Mouse (Mus musculus) kidney, embryonic 16.5 days (tissue): ENCODE data around the gene Chrm4. TPM values are rescaled to one million over a fixed set of nuclear protein-coding genes. Genes with fewer than 3 reads are reported as not detected.
A peak's percentile ranks its signal among the peaks of the same experiment; 100 is the strongest.

Source experiments
- ATAC-seq: fragments of 200-750 bp; cut with Nextera tagmentation; 2 replicates; pipeline ENCODE4 v1.8.0; 2017; ENCODE audit warnings: moderate TSS enrichment; ENCODE audit not compliant: low FRiP score, low TSS enrichment
- H3K27ac ChIP-seq: fragments of 300-500 bp; sonication (generic); 2 replicates; pipeline ENCODE4 v1.5.1; 2014; ENCODE audit warnings: low read length
- H3K27me3 ChIP-seq: fragments of 300-500 bp; sonication (generic); 2 replicates; pipeline ENCODE4 v1.6.1; 2014; ENCODE audit warnings: low read length, control low read depth, mixed read lengths; ENCODE audit not compliant: insufficient read depth
- H3K36me3 ChIP-seq: fragments of 300-500 bp; sonication (generic); 2 replicates; pipeline ENCODE4 v1.6.1; 2014; ENCODE audit warnings: low read length, control low read depth, mixed read lengths; ENCODE audit not compliant: insufficient read depth
- H3K4me1 ChIP-seq: fragments of 300-500 bp; sonication (generic); 2 replicates; pipeline ENCODE4 v1.6.1; 2014; ENCODE audit warnings: low read length, control low read depth, mixed read lengths; ENCODE audit not compliant: insufficient read depth
- H3K4me2 ChIP-seq: fragments of 300-500 bp; sonication (generic); replicated peaks from 2 replicates; pipeline ENCODE4 v1.6.1; 2014; ENCODE audit warnings: low read depth, low read length
- H3K4me3 ChIP-seq: fragments of 300-500 bp; sonication (generic); 2 replicates; pipeline ENCODE4 v1.5.1; 2014; ENCODE audit warnings: mild to moderate bottlenecking, low read length
- H3K9ac ChIP-seq: fragments of 300-500 bp; sonication (generic); replicated peaks from 2 replicates; pipeline ENCODE4 v1.6.1; 2014; ENCODE audit warnings: low read length
- H3K9me3 ChIP-seq: fragments of 300-500 bp; sonication (generic); 2 replicates; pipeline ENCODE4 v1.6.1; 2016; ENCODE audit warnings: low read length, control low read depth
- WGBS: fragments of 180-500 bp; shearing (Covaris S2); extraction: QIAGEN DNeasy Blood & Tissue Kit; methylation state at CpG from one replicate; pipeline ENCODE4 v1.1.7; 2014; 5-methylcytosine and 5-hydroxymethylcytosine counted together
- polyA plus RNA-seq: library from polyadenylated mRNA; unstranded; fragments of >200 nt; fragmentation: Nextera tagmentation; extraction: Ambion mirVana; gene quantifications from 2 replicates; pipeline ENCODE4 v1.2.1, GENCODE M21; 2015

Gene Chrm4
- polyA plus RNA-seq, 1 experiment from 2014 or later = 0.11 TPM

DNA sequence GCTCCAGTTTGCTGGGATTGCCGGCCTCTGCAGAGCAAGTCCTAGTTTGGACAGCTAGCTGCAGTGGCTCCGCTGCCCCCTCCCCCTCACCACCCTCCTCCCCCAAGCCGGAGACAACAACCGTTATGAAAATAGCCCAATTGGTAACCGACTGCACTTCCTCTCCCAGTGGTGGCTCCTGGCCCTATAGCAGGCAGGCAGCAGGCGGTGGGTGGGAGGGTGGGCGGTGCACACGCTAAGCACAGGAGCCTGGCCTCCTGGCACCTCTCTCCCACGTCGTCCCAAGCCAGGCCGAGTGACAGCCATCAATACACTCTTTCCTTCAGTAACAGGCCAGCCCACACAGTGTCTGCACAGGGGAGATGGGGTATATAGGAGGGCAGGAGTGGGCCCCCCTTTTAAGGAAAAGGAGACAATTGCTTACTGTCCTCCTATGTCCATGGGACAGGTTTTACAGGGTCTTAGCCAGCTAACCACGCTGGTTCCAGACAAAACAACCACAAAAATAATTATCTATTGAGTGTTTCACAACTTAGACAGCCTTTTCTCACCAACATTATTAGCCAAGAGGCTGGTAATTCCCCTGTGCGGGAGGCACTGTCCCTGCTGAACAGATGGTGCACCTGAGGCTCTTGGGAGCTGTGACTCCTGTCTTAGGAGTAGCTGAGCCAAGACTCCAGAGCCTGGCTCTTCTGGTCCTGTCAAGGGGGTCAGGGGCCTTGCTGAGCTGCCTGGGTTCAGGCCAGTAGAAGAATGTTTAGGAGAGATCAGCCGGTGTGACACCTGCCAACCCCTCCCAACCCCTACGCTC is 23.4 kb downstream of the Chrm4 start:
- Histone ChIP-seq H3K27me3 (no peaks in the 10 kb centered on the region), H3K36me3 (no peaks in the 10 kb centered on the region), H3K4me2 (peak overlapping the region; percentile 39), H3K9me3 (no peaks in the 10 kb centered on the region), H3K4me3 (peak overlapping the region; percentile 5; the same call in 1 of the 2 replicates), H3K4me1 (peaks cover 70% of the 10 kb centered on the region), H3K9ac (peak overlapping the region; percentile 48), H3K27ac (peak overlapping the region; percentile 77)
- ATAC-seq = peak; percentile 64
- WGBS = 12% methylated on average over 15 of the region's 15 CpGs

DNA sequence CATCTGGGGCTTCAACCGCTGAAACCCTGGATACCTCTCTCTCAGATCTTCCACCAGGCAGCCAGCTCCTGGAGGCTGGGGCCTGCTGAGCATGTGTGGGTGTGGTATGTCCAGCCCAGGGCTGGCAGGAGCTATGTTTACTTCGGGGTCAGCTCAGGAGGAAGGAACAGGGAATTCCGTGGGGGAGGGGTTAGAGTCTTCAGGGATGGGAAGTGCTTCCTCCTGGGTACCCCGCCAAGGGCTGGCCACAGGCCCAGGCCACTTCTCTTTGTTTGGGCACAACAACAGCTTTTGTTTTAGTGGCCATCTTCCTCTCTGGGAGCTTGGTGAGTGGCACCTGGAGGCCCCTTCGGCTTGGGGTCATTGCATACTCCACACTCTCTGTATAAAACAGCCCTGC is 26.8 kb downstream of the Chrm4 start:
- H3K27me3 ChIP-seq = no peaks in the 10 kb centered on the region
- ATAC-seq = peak; percentile 64; the same call in 1 of the 2 replicates
- H3K9me3 ChIP-seq = no peaks in the 10 kb centered on the region
- WGBS = 13% methylated on average over 5 of the region's 5 CpGs
- no peak overlapping the region for H3K4me3 ChIP-seq
- H3K4me2 ChIP-seq = no peak overlapping the region
- H3K36me3 ChIP-seq = no peaks in the 10 kb centered on the region
- peaks cover 61% of the 10 kb centered on the region for H3K4me1 ChIP-seq
- H3K27ac ChIP-seq = peak overlapping the region; percentile 76
- H3K9ac ChIP-seq = 0 out of 2 replicates have a peak overlapping the region, but pooled peaks have one; percentile 12

DNA sequence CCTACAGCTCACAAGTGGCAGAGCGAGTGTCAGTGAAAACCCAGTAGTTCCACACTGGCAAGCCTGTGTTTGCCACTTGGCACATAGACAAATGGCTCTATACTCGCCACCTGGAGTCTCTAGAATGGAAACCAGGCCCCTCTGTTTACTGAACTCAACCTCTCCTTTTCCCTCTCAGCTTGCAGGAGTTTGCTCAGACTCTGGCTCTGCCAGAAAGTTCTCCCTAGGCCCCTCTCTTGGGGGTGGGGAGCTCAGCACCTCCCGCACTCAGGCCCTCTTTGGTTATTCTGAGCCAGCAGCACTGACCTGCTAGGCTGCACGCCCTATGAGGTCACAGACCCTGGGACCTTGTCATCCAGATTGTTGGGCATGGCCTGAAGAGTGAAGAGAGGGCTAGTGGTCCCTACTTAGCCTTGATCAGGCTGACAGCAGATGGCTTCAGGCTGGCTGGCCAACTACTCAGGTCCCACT is 28.1 kb downstream of the Chrm4 start:
- peaks cover 57% of the 10 kb centered on the region for H3K4me1 ChIP-seq
- H3K4me2 ChIP-seq = no peak overlapping the region
- no peak for ATAC-seq
- no peaks in the 10 kb centered on the region for H3K27me3 ChIP-seq
- no peaks in the 10 kb centered on the region for H3K9me3 ChIP-seq
- no peak overlapping the region for H3K27ac ChIP-seq
- no peaks in the 10 kb centered on the region for H3K36me3 ChIP-seq
- no peak overlapping the region for H3K4me3 ChIP-seq
- H3K9ac ChIP-seq = no peak overlapping the region
- WGBS = 84% methylated on average over 4 of the region's 4 CpGs

DNA sequence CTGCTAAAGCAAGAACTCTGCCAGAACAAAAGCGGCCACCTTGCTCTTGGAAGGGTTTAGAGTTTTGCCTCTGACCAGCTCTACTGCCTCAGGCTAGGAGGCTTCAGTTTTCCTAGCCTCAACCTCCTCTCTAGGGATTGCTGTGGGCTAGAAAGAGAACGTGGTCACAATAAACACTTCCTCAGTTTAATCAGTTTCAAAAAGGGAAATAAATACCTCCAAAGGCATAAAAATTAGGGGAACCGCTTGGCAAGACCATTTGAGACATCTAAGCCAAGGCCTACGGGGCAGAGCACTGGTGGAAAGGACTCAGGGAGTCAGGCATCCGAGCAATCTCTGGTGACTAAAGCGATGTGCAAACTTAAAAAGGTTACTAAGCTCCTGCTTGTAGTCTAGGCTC is 28.8 kb downstream of the Chrm4 start:
- peaks cover 49% of the 10 kb centered on the region for H3K4me1 ChIP-seq
- H3K9ac ChIP-seq = no peak overlapping the region
- no peak for ATAC-seq
- WGBS = 87% methylated on average over 6 of the region's 6 CpGs
- no peak overlapping the region for H3K4me2 ChIP-seq
- H3K36me3 ChIP-seq = no peaks in the 10 kb centered on the region
- H3K4me3 ChIP-seq = no peak overlapping the region
- no peaks in the 10 kb centered on the region for H3K9me3 ChIP-seq
- H3K27me3 ChIP-seq = no peaks in the 10 kb centered on the region
- H3K27ac ChIP-seq = no peak overlapping the region

DNA sequence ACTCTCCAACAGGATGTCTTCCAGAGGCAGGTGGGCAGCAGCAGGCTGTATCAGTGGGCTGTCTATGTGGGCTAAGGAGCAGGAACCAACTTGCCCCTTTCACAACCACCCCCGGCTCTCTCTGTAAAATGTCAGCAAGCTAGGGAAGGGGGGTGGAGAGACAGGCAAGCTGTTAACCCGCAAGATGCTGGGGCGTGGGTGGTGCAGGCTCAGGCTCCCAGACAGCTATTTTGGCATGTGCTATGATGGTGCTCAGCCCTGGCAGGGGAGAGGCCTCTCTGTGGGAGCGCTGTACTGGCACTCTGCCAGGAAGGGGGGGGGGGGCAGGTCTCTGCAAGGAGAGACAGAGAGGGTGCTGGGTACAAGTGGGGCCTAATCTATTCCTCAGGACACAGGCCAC is 30.0 kb downstream of the Chrm4 start:
- peak; percentile 29; the same call in 1 of the 2 replicates for ATAC-seq
- H3K27ac ChIP-seq = no peak overlapping the region; the same call in 1 of the 2 replicates
- H3K9ac ChIP-seq = no peak overlapping the region
- no peaks in the 10 kb centered on the region for H3K36me3 ChIP-seq
- 42% methylated on average over 4 of the region's 4 CpGs for WGBS
- H3K27me3 ChIP-seq = no peaks in the 10 kb centered on the region
- H3K4me2 ChIP-seq = no peak overlapping the region
- peaks cover 56% of the 10 kb centered on the region for H3K4me1 ChIP-seq
- no peak overlapping the region for H3K4me3 ChIP-seq
- no peaks in the 10 kb centered on the region for H3K9me3 ChIP-seq

DNA sequence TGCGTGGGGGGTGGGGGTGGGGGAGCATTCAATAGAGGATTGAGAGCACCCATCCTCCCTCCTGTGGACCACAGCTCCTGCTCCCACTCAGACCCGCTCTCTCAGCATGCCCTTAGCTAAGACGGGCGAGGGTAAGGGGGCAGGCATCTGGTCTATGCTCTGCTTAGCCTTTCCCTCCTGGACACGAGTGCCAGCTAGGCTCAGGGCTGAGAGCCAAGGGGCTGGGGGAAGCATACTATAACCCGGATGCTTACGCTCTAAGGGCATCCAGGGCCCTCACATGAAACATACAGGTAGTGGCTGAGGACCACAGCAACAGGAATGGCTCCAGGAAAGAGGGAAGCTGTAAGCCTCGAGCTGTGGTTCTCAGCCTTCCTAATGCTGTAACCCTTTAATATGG is 31.0 kb downstream of the Chrm4 start:
- no peaks in the 10 kb centered on the region for H3K36me3 ChIP-seq
- no peaks in the 10 kb centered on the region for H3K27me3 ChIP-seq
- H3K4me3 ChIP-seq = no peak overlapping the region
- H3K4me2 ChIP-seq = no peak overlapping the region
- 87% methylated on average over 8 of the region's 8 CpGs for WGBS
- no peak overlapping the region; the same call in 1 of the 2 replicates for H3K9ac ChIP-seq
- ATAC-seq = no peak
- no peak overlapping the region for H3K27ac ChIP-seq
- no peaks in the 10 kb centered on the region for H3K9me3 ChIP-seq
- peaks cover 65% of the 10 kb centered on the region for H3K4me1 ChIP-seq

DNA sequence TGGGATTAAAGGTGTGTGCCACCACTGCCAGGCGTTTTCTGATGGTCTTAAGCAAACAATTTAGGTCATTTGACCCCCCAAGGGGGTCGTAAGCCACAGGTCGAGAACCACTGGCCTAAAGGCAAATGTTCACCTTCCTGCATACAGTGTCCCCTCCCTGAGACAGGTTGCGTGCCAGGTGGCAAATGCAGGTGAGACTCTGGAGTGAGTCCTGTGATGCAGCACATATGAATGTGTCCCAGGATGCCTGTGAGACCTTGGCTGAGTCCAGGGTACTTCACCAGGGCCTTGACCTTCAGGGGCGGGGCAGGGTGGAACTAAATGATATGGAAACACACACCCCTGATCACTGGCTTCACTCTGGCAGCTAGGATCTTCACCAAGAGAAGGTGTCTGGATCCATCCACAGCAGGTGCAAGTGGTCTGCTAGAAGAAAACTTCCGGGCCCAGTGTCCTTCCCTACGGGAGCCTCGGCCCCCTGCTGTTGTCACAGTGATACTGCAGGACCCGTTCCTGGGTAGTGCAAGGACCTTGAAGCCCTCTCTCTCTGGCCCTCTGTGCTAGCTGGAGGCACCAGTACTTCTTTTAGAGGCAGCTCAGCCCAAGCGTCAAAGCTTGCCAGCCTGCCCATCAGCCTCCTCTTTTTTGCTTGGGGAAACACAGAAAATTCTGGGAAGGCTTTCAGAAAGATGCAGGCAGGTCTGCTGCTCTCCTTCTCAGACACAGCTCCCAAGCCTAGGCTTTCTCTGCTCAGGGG is 31.8 kb downstream of the Chrm4 start:
- Histone ChIP-seq H3K4me2 (no peak overlapping the region), H3K27ac (no peak overlapping the region), H3K4me1 (peaks cover 58% of the 10 kb centered on the region)

DNA sequence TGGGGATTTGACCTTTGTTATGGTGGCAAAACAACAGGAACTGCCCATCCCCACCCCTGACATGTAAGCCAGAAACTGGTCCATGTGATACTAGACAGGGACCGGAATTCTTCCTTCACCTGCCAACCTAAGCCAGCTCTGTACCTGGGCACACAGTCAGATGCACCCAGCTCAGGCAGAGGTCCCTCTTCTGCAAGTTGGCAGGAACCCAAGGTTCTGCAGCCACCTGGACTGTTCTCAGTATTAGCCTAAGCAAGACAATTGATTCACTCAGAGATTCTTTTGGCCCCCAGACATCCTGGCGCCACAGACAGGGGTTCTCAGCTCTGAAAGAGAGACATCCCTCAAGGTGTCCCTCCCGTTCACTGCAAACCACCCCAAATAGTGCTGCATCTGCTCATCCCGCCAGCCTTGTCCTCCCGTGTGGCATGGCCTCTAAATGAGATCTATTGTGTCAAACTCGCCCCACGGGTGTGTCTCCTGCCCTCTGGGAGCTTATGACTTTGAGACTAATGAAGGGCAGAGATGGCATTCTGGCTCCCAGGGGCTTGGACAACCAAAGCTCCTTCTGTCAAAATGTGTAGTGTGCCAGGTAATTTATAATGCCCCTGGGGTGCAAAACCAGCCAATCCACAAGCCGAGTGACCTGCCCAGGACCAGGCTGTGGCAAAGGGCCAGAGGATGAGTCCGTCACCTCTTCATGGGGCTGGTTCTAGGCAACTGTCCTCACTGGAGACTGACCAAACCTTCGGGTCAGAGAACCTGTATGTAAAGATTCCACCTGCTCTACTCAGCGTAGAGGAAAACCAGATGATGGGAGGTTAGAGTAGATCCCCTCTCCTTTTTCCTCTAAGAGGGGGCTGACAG is 32.7 kb downstream of the Chrm4 start:
- Histone ChIP-seq H3K27me3 (no peaks in the 10 kb centered on the region), H3K36me3 (no peaks in the 10 kb centered on the region), H3K27ac (no peak overlapping the region), H3K4me2 (no peak overlapping the region), H3K4me1 (peaks cover 50% of the 10 kb centered on the region), H3K9me3 (no peaks in the 10 kb centered on the region), H3K4me3 (no peak overlapping the region), H3K9ac (no peak overlapping the region)
- no peak for ATAC-seq
- WGBS = 80% methylated on average over 11 of the region's 11 CpGs

More for the DNA sequence above, 31.8 kb downstream of the Chrm4 start:
- 46% methylated on average over 10 of the region's 10 CpGs for WGBS
- Histone ChIP-seq H3K4me3 (no peak overlapping the region), H3K36me3 (no peaks in the 10 kb centered on the region), H3K9me3 (no peaks in the 10 kb centered on the region), H3K27me3 (no peaks in the 10 kb centered on the region), H3K9ac (no peak overlapping the region)
- no peak for ATAC-seq

DNA sequence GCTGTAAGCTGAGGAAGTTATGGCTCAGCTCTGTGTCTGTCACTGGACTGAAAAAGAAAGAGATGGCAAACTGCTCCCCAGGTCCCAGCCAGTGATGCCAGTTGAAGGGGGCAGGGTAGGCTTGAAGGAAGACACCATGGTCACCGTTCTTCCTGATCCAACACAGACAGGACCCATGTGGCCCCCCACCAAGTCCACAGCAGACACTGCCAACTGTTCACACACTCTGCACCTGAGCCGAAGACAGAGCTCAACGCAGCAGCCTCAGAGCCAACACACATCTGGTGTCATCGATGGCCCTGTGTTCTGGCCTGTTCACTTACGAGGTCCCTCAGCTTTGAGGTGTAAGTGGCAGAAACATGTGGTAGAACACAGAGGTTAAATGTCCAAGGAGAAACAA is 33.4 kb downstream of the Chrm4 start:
- peaks cover 49% of the 10 kb centered on the region for H3K4me1 ChIP-seq
- no peak overlapping the region for H3K27ac ChIP-seq
- no peak overlapping the region for H3K4me3 ChIP-seq
- H3K27me3 ChIP-seq = no peaks in the 10 kb centered on the region
- H3K9me3 ChIP-seq = no peaks in the 10 kb centered on the region
- H3K9ac ChIP-seq = no peak overlapping the region
- H3K4me2 ChIP-seq = no peak overlapping the region
- WGBS = 88% methylated on average over 5 of the region's 5 CpGs
- no peaks in the 10 kb centered on the region for H3K36me3 ChIP-seq
- no peak for ATAC-seq
